Mouse (Mus musculus): Measurements from ENCODE around the gene Kif24.

Kif24 gene

DNA sequence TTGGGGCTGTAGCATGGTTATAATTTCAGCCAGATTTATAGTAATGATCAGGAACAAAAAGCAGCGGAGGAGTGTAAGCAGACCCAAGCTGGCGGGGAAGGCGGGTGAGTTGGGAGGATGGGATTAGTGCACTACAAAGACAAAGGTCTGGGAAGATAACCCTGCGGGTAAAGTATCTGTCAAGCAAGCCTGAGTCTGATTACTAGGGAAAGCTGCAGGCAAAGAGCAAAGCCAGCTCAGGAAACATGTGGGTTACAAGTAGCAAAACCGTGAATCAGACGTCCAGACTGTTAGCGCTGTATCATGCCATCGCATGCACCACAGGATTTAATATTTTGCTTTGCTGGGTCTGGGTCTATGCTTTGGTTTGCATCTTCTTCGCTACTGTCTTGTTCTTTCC is 58.1 kb downstream of the Kif24 start:
- no peak for DNase-seq (ENCODE audit: low read depth, low spot score)

- no peak for DNase-seq (ENCODE audit: low read depth, low spot score)
These were observed 63.1 kb downstream of the Kif24 start for GRCm38 (mm10) chr4:41401573-41401972.

DNA sequence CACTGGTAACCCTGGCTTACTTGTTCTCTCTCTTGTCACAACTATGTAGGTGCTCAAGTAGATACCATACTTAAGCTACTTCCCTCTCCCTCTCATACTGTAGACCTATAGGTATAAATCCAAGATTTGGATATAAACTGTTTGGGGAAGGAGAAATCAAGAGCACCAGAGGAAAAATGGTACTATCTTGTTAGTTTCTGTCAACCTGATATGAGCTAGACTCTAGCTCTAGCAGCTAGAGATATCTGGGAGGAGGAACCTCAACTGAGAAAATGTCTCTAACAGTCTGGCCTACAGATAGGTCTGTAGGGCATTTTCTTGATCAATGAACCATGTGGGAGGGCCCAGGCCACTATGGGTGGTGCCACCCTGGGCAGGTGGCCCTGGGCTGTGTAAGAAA is 63.5 kb downstream of the Kif24 start:
- DNase-seq (ENCODE audit: low read depth, low spot score): no peak

- no peak for DNase-seq (ENCODE audit: low read depth, low spot score)
These were observed 64.8 kb downstream of the Kif24 start for GRCm38 (mm10) chr4:41399904-41400303.

GRCm38 (mm10) chr4:41398353-41398752 is 66.3 kb downstream of the Kif24 start:
- DNase-seq (ENCODE audit: low read depth, low spot score): no peak

DNA sequence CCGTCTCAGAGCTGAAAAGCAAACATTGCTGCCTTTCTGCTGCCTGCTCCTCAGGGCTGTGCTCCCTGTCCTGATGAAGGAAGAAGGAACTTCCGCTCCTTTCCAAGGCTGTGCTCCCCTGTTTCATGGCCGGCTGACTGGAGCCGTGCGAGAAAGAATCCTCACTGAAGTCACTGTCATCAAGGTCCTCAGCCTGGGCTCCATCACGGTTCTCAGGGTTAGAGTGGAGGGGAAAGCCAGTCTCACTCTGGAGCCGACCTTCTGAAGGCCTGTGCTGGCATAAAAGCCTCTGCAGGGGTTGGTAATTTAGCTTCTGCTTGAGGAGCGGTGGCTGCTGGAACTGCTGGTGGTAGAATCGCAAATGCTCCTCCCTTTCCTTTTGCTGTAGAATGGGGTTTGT is 70.0 kb downstream of the Kif24 start:
- no peak for DNase-seq (ENCODE audit: low read depth, low spot score)

- DNase-seq (ENCODE audit: low read depth, low spot score): no peak
These were observed 73.7 kb downstream of the Kif24 start for GRCm38 (mm10) chr4:41391015-41391414.

GRCm38 (mm10) chr4:41390122-41390521 is 74.6 kb downstream of the Kif24 start:
- DNase-seq (ENCODE audit: low read depth, low spot score): peak; percentile 75

GRCm38 (mm10) chr4:41389240-41389639 is 75.4 kb downstream of the Kif24 start:
- DNase-seq (ENCODE audit: low read depth, low spot score): no peak

DNA sequence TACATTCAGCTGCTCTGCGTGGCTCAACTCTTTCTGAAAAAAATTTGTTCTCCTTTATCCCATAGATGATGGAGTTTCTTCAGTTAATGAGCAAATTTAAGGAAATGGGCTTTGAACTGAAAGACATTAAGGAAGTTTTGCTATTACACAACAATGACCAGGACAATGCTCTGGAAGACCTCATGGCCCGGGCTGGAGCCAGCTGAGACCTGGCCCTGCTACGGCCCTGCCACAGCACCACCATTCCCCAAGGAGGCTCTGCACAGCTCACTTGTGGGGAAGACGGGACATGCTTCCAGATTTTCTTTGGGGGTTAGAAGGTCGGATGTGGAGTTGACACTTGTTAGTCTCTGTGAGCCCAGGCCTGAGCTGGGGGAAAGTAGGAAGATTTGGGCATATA is 76.1 kb downstream of the Kif24 start:
- DNase-seq (ENCODE audit: low read depth, low spot score): no peak

GRCm38 (mm10) chr4:41387755-41388469 is 76.8 kb downstream of the Kif24 start:
- no peak for DNase-seq (ENCODE audit: low read depth, low spot score)

GRCm38 (mm10) chr4:41386412-41386975 is 78.2 kb downstream of the Kif24 start:
- DNase-seq (ENCODE audit: low read depth, low spot score): no peak

- DNase-seq (ENCODE audit: low read depth, low spot score): no peak
These were observed 83.3 kb downstream of the Kif24 start for GRCm38 (mm10) chr4:41381213-41381950.

GRCm38 (mm10) chr4:41377567-41377966 is 87.1 kb downstream of the Kif24 start:
- no peak for DNase-seq (ENCODE audit: low read depth, low spot score)

DNA sequence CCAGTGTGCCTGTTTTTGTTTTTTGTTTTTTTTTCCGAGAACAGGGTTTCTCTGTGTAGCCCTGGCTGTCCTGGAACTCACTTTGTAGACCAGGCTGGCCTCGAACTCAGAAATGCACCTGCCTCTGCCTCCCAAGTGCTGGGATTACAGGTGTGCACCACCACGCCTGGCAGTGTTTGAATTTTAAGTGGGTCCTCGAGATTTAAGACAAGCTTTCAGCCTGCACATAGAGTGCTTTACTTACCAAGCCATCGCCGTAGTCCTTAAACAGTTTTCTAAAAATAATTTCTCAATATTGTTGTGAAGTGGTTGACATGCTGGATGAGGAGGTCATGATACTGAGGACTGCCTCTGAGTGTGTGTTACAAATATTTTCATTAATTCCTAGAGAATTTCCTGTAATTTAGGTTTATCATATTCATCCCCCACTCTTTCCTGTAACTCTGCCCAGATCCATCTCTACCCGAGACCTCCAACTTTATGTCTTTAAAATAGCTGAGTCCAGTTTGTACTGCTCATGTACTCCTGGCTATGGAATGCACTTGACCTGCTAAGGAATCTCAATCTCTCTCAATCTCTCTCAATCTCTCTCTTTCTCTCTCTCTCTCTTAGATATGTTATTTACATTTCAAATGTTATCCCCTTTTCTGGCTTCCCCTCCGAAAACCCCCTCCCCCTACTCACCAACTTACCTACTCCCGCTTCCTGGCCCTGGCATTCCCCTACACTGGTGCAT is 94.8 kb downstream of the Kif24 start:
- no peak for DNase-seq (ENCODE audit: low read depth, low spot score)

- no peak for DNase-seq (ENCODE audit: low read depth, low spot score)
These were observed 96.5 kb downstream of the Kif24 start for GRCm38 (mm10) chr4:41368198-41368597.

GRCm38 (mm10) chr4:41361059-41361458 is 103.6 kb downstream of the Kif24 start:
- DNase-seq (ENCODE audit: low read depth, low spot score): no peak

- no peak for DNase-seq (ENCODE audit: low read depth, low spot score)
These were observed 105.3 kb downstream of the Kif24 start for GRCm38 (mm10) chr4:41359358-41359757.

DNA sequence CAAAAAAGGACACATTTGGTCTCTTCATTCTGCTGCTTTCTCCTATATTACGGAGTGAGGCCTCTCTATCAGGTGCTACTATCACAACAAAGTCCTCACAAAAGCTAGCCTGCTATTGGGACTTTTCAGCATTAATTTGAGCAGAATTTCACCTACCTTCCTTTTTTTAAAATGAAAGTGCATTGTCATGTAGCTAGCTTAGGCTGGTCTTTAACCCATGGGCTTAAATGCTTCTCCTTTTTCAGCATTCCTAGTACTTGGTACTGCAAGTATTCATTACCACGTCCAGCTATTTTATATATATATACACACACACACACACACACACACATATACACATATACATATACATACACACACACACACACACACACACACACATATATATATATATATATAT is 106.0 kb downstream of the Kif24 start:
- no peak for DNase-seq (ENCODE audit: low read depth, low spot score)

GRCm38 (mm10) chr4:41357154-41357553 is 107.5 kb downstream of the Kif24 start:
- no peak for DNase-seq (ENCODE audit: low read depth, low spot score)

- no peak for DNase-seq (ENCODE audit: low read depth, low spot score)
These were observed 111.4 kb downstream of the Kif24 start for GRCm38 (mm10) chr4:41353265-41353664.

DNA sequence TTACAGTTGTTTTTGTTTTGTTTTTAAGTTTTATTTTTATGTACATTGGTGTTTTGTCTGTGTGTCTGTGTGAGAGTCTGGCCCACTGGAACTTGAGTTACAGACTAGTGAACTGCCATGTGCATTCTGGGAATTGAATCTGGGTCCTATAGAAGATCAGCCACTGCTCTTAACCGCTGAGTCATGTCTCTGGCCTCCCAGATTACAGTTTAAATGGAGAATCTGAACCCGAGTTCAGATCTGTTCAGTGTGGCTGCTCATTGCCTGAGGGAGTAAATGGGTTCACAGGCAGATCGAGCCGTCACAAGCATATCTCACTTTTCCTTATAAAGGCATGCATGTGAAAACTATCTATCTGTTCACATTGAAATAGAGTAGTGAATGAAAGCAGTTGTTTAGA is 111.9 kb downstream of the Kif24 start:
- DNase-seq (ENCODE audit: low read depth, low spot score): no peak

All from forelimb bud, embryonic 11.5 days (tissue).